Mouse (Mus musculus) hindbrain, embryonic 12.5 days (tissue): ENCODE data around the gene Sphkap. TPM values are rescaled to one million over a fixed set of nuclear protein-coding genes. Genes with fewer than 3 reads are reported as not detected.

ENCODE experiments used
- ATAC-seq: fragments of 200-750 bp; cut with Nextera tagmentation; 2 replicates; pipeline ENCODE4 v1.8.0; 2017; ENCODE audit warnings: moderate TSS enrichment; ENCODE audit not compliant: low FRiP score
- H3K27ac ChIP-seq: fragments of 300-500 bp; sonication (generic); 2 replicates; pipeline ENCODE4 v1.5.1; 2016; ENCODE audit warnings: mild to moderate bottlenecking
- H3K27me3 ChIP-seq: fragments of 300-500 bp; sonication (generic); 2 replicates; pipeline ENCODE4 v1.6.1; 2016; ENCODE audit warnings: mild to moderate bottlenecking
- H3K36me3 ChIP-seq: fragments of 300-500 bp; sonication (generic); 2 replicates; pipeline ENCODE4 v1.6.1; 2016; ENCODE audit warnings: mild to moderate bottlenecking
- H3K4me1 ChIP-seq: fragments of 300-500 bp; sonication (generic); 2 replicates; pipeline ENCODE4 v1.6.1; 2016
- H3K4me2 ChIP-seq: fragments of 300-500 bp; sonication (generic); replicated peaks from 2 replicates; pipeline ENCODE4 v1.6.1; 2016; ENCODE audit warnings: mild to moderate bottlenecking
- H3K4me3 ChIP-seq: fragments of 300-500 bp; sonication (generic); 2 replicates; pipeline ENCODE4 v1.5.1; 2016; ENCODE audit warnings: mild to moderate bottlenecking
- H3K9ac ChIP-seq: fragments of 300-500 bp; sonication (generic); 2 replicates; pipeline ENCODE4 v1.6.1; 2016; ENCODE audit warnings: mild to moderate bottlenecking, moderate library complexity
- H3K9me3 ChIP-seq: fragments of 300-500 bp; sonication (generic); replicated peaks from 2 replicates; pipeline ENCODE4 v1.6.1; 2016; ENCODE audit warnings: mild to moderate bottlenecking
- WGBS: fragments of 180-500 bp; shearing (Covaris S2); methylation state at CpG from one replicate; pipeline ENCODE4 v1.1.7; 2016; 5-methylcytosine and 5-hydroxymethylcytosine counted together
- polyA plus RNA-seq: library from polyadenylated mRNA; unstranded; fragments of >200 nt; fragmentation: Nextera tagmentation; extraction: Ambion mirVana; gene quantifications from 2 replicates; pipeline ENCODE4 v1.2.1, GENCODE M21; 2016

The Sphkap gene
- polyA plus RNA-seq, 1 experiment from 2014 or later, result 2.4 TPM

GRCm38 (mm10) chr1:83362168-83362567 lies 45.8 kb downstream of the Sphkap start:
- Histone ChIP-seq H3K36me3 (no peaks in the 10 kb centered on the region), H3K4me1 (no peaks in the 10 kb centered on the region), H3K27ac (no peak overlapping the region), H3K9ac (no peak overlapping the region), H3K4me3 (no peak overlapping the region), H3K9me3 (no peaks in the 10 kb centered on the region), H3K4me2 (no peak overlapping the region), H3K27me3 (no peaks in the 10 kb centered on the region)
- no peak for ATAC-seq
- WGBS, result 85% methylated on average over 6 of the region's 6 CpGs

GRCm38 (mm10) chr1:83346453-83346852 lies 61.5 kb downstream of the Sphkap start:
- WGBS, result 95% methylated on average over 1 of the region's 1 CpGs
- H3K4me1 ChIP-seq, result no peaks in the 10 kb centered on the region
- H3K36me3 ChIP-seq, result no peaks in the 10 kb centered on the region
- H3K27ac ChIP-seq, result no peak overlapping the region
- H3K9me3 ChIP-seq, result no peaks in the 10 kb centered on the region
- no peak overlapping the region for H3K4me3 ChIP-seq
- no peak for ATAC-seq
- H3K27me3 ChIP-seq, result no peaks in the 10 kb centered on the region
- no peak overlapping the region for H3K9ac ChIP-seq
- H3K4me2 ChIP-seq, result no peak overlapping the region

GRCm38 (mm10) chr1:83345572-83345971 lies 62.4 kb downstream of the Sphkap start:
- no peak overlapping the region for H3K4me3 ChIP-seq
- no peaks in the 10 kb centered on the region for H3K9me3 ChIP-seq
- WGBS, result 85% methylated on average over 14 of the region's 14 CpGs
- H3K4me2 ChIP-seq, result no peak overlapping the region
- no peaks in the 10 kb centered on the region for H3K27me3 ChIP-seq
- H3K9ac ChIP-seq, result no peak overlapping the region
- no peaks in the 10 kb centered on the region for H3K4me1 ChIP-seq
- ATAC-seq, result no peak
- no peak overlapping the region for H3K27ac ChIP-seq
- H3K36me3 ChIP-seq, result no peaks in the 10 kb centered on the region

GRCm38 (mm10) chr1:83345069-83345468 lies 62.9 kb downstream of the Sphkap start:
- Histone ChIP-seq H3K9me3 (no peaks in the 10 kb centered on the region), H3K27ac (no peak overlapping the region), H3K36me3 (no peaks in the 10 kb centered on the region), H3K9ac (no peak overlapping the region), H3K27me3 (no peaks in the 10 kb centered on the region), H3K4me2 (no peak overlapping the region), H3K4me1 (no peaks in the 10 kb centered on the region), H3K4me3 (no peak overlapping the region)
- no peak for ATAC-seq
- WGBS, result 76% methylated on average over 3 of the region's 3 CpGs

GRCm38 (mm10) chr1:83342726-83343250 lies 65.2 kb downstream of the Sphkap start:
- Histone ChIP-seq H3K9me3 (no peaks in the 10 kb centered on the region), H3K27ac (no peak overlapping the region), H3K4me2 (no peak overlapping the region), H3K9ac (no peak overlapping the region), H3K4me3 (no peak overlapping the region), H3K4me1 (no peaks in the 10 kb centered on the region), H3K36me3 (no peaks in the 10 kb centered on the region), H3K27me3 (no peaks in the 10 kb centered on the region)
- WGBS, result 83% methylated on average over 4 of the region's 4 CpGs
- no peak for ATAC-seq

GRCm38 (mm10) chr1:83339358-83339757 lies 68.6 kb downstream of the Sphkap start:
- WGBS, result 87% methylated on average over 3 of the region's 3 CpGs
- Histone ChIP-seq H3K4me2 (no peak overlapping the region), H3K9me3 (no peaks in the 10 kb centered on the region), H3K9ac (no peak overlapping the region), H3K4me3 (no peak overlapping the region), H3K36me3 (no peaks in the 10 kb centered on the region), H3K4me1 (no peaks in the 10 kb centered on the region), H3K27ac (no peak overlapping the region), H3K27me3 (no peaks in the 10 kb centered on the region)
- no peak for ATAC-seq

- H3K36me3 ChIP-seq, result no peaks in the 10 kb centered on the region
- no peaks in the 10 kb centered on the region for H3K9me3 ChIP-seq
- H3K27me3 ChIP-seq, result no peaks in the 10 kb centered on the region
- no peak overlapping the region for H3K4me3 ChIP-seq
- peak; percentile 94 for ATAC-seq
- H3K9ac ChIP-seq, result no peak overlapping the region
- 0 out of 2 replicates have a peak, but pooled peaks cover 4% of the 10 kb centered on the region for H3K4me1 ChIP-seq
- WGBS, result 22% methylated on average over 4 of the region's 4 CpGs
- no peak overlapping the region for H3K4me2 ChIP-seq
- H3K27ac ChIP-seq, result no peak overlapping the region
These were observed 91.1 kb downstream of the Sphkap start for GRCm38 (mm10) chr1:83316917-83317316.

GRCm38 (mm10) chr1:83315146-83315545 lies 92.9 kb downstream of the Sphkap start:
- Histone ChIP-seq H3K27me3 (no peaks in the 10 kb centered on the region), H3K36me3 (no peaks in the 10 kb centered on the region), H3K9ac (no peak overlapping the region), H3K27ac (no peak overlapping the region), H3K4me2 (no peak overlapping the region), H3K4me1 (0 out of 2 replicates have a peak, but pooled peaks cover 4% of the 10 kb centered on the region), H3K4me3 (no peak overlapping the region), H3K9me3 (no peaks in the 10 kb centered on the region)
- ATAC-seq, result no peak
- 86% methylated on average over 9 of the region's 9 CpGs for WGBS

GRCm38 (mm10) chr1:83311607-83312295 lies 96.2 kb downstream of the Sphkap start:
- Histone ChIP-seq H3K27ac (no peak overlapping the region), H3K9ac (no peak overlapping the region), H3K4me2 (no peak overlapping the region), H3K9me3 (no peaks in the 10 kb centered on the region), H3K27me3 (no peaks in the 10 kb centered on the region), H3K4me1 (no peaks in the 10 kb centered on the region), H3K36me3 (no peaks in the 10 kb centered on the region), H3K4me3 (no peak overlapping the region)
- 82% methylated on average over 6 of the region's 6 CpGs for WGBS
- no peak for ATAC-seq

- Histone ChIP-seq H3K36me3 (no peaks in the 10 kb centered on the region), H3K9me3 (no peaks in the 10 kb centered on the region), H3K27me3 (no peaks in the 10 kb centered on the region), H3K4me1 (no peaks in the 10 kb centered on the region), H3K4me3 (no peak overlapping the region), H3K4me2 (no peak overlapping the region), H3K9ac (no peak overlapping the region), H3K27ac (no peak overlapping the region)
- 61% methylated on average over 6 of the region's 6 CpGs for WGBS
- no peak for ATAC-seq
These were observed 110.6 kb downstream of the Sphkap start for GRCm38 (mm10) chr1:83297137-83298076.

- no peaks in the 10 kb centered on the region for H3K36me3 ChIP-seq
- 65% methylated on average over 7 of the region's 7 CpGs for WGBS
- no peaks in the 10 kb centered on the region for H3K4me1 ChIP-seq
- no peak overlapping the region for H3K4me2 ChIP-seq
- no peaks in the 10 kb centered on the region for H3K27me3 ChIP-seq
- no peak for ATAC-seq
- H3K4me3 ChIP-seq, result no peak overlapping the region
- H3K9me3 ChIP-seq, result no peaks in the 10 kb centered on the region
- H3K27ac ChIP-seq, result no peak overlapping the region
- no peak overlapping the region for H3K9ac ChIP-seq
These were observed 122.1 kb downstream of the Sphkap start for GRCm38 (mm10) chr1:83285866-83286265.

GRCm38 (mm10) chr1:83277044-83277443 lies 131.0 kb downstream of the Sphkap start:
- no peaks in the 10 kb centered on the region for H3K4me1 ChIP-seq
- H3K9me3 ChIP-seq, result no peaks in the 10 kb centered on the region
- H3K9ac ChIP-seq, result no peak overlapping the region
- H3K36me3 ChIP-seq, result no peaks in the 10 kb centered on the region
- WGBS, result 69% methylated on average over 11 of the region's 11 CpGs
- H3K27me3 ChIP-seq, result no peaks in the 10 kb centered on the region
- no peak overlapping the region for H3K4me2 ChIP-seq
- no peak for ATAC-seq
- H3K4me3 ChIP-seq, result no peak overlapping the region
- no peak overlapping the region for H3K27ac ChIP-seq
